Mouse (Mus musculus): Measurements from ENCODE around the gene Atp6v0a1. TPM values are rescaled to one million over a fixed set of nuclear protein-coding genes. Genes with fewer than 3 reads are reported as not detected.
"Not testable (repeated sequence)": the region's sequence is repeated elsewhere in the genome, so short reads cannot be mapped to it uniquely, and the experiment has no call there.

Atp6v0a1 gene
- polyA plus RNA-seq, 1 experiment: 137 TPM

- DNase-seq (ENCODE audit: low read depth): no peak
Measured at GRCm38 (mm10) chr11:100981236-100981635, 28.0 kb upstream of the Atp6v0a1 start.

- DNase-seq (ENCODE audit: low read depth): no peak
Measured at GRCm38 (mm10) chr11:100982087-100982486, 27.2 kb upstream of the Atp6v0a1 start.

- no peak for DNase-seq (ENCODE audit: low read depth)
Measured at GRCm38 (mm10) chr11:100983125-100983777, 26.0 kb upstream of the Atp6v0a1 start.

- no peak for DNase-seq (ENCODE audit: low read depth)
Measured at GRCm38 (mm10) chr11:100983778-100984131, 25.5 kb upstream of the Atp6v0a1 start.

- DNase-seq (ENCODE audit: low read depth): no peak
Measured at GRCm38 (mm10) chr11:100985607-100986006, 23.6 kb upstream of the Atp6v0a1 start.

GRCm38 (mm10) chr11:100988674-100989073 lies 20.6 kb upstream of the Atp6v0a1 start:
- no peak for DNase-seq (ENCODE audit: low read depth)

- no peak for DNase-seq (ENCODE audit: low read depth)
Measured at GRCm38 (mm10) chr11:100989666-100990065, 19.6 kb upstream of the Atp6v0a1 start.

- no peak for DNase-seq (ENCODE audit: low read depth)
Measured at GRCm38 (mm10) chr11:100991027-100991534, 18.2 kb upstream of the Atp6v0a1 start.

- DNase-seq (ENCODE audit: low read depth): no peak
Measured at GRCm38 (mm10) chr11:100993437-100993836, 15.8 kb upstream of the Atp6v0a1 start.

- DNase-seq (ENCODE audit: low read depth): no peak
Measured at GRCm38 (mm10) chr11:100994233-100994632, 15.0 kb upstream of the Atp6v0a1 start.

GRCm38 (mm10) chr11:100994655-100995054 lies 14.6 kb upstream of the Atp6v0a1 start:
- no peak for DNase-seq (ENCODE audit: low read depth)

GRCm38 (mm10) chr11:100996501-100996900 lies 12.8 kb upstream of the Atp6v0a1 start:
- DNase-seq (ENCODE audit: low read depth): no peak

- no peak for DNase-seq (ENCODE audit: low read depth)
Measured at GRCm38 (mm10) chr11:100998836-100999235, 10.4 kb upstream of the Atp6v0a1 start.

GRCm38 (mm10) chr11:100999254-100999653 lies 10.0 kb upstream of the Atp6v0a1 start:
- no peak for DNase-seq (ENCODE audit: low read depth)

GRCm38 (mm10) chr11:101001875-101002552 lies 7.2 kb upstream of the Atp6v0a1 start:
- not testable (repeated sequence) for DNase-seq (ENCODE audit: low read depth)

GRCm38 (mm10) chr11:101003025-101003685 lies 6.1 kb upstream of the Atp6v0a1 start:
- no peak for DNase-seq (ENCODE audit: low read depth)

GRCm38 (mm10) chr11:101008206-101009045 lies 826 bp upstream of the Atp6v0a1 start:
- no peak for DNase-seq (ENCODE audit: low read depth)

GRCm38 (mm10) chr11:101009888-101010784 lies 884 bp downstream of the Atp6v0a1 start:
- no peak for DNase-seq (ENCODE audit: low read depth)

GRCm38 (mm10) chr11:101011641-101012040 lies 2.4 kb downstream of the Atp6v0a1 start:
- DNase-seq (ENCODE audit: low read depth): no peak

- no peak for DNase-seq (ENCODE audit: low read depth)
Measured at GRCm38 (mm10) chr11:101023371-101023770, 14.1 kb downstream of the Atp6v0a1 start.

- no peak for DNase-seq (ENCODE audit: low read depth)
Measured at GRCm38 (mm10) chr11:101024001-101024400, 14.7 kb downstream of the Atp6v0a1 start.
